Mouse (Mus musculus) bone marrow, adult 2 months (tissue): ENCODE data around the gene D930048N14Rik.

Source experiments
- CTCF ChIP-seq: fragments of 200-500 bp; IDR thresholded peaks from 2 replicates; pipeline ENCODE4 v1.5.1; 2011; ENCODE audit warnings: low read length, control low read depth; ENCODE audit not compliant: control insufficient read depth, insufficient read depth
- POLR2A ChIP-seq: fragments of 200-500 bp; IDR thresholded peaks from 2 replicates; pipeline ENCODE4 v1.6.1; 2011; ENCODE audit warnings: low read depth, mild to moderate bottlenecking, control low read depth, low read length, borderline replicate concordance; ENCODE audit not compliant: control insufficient read depth

DNA sequence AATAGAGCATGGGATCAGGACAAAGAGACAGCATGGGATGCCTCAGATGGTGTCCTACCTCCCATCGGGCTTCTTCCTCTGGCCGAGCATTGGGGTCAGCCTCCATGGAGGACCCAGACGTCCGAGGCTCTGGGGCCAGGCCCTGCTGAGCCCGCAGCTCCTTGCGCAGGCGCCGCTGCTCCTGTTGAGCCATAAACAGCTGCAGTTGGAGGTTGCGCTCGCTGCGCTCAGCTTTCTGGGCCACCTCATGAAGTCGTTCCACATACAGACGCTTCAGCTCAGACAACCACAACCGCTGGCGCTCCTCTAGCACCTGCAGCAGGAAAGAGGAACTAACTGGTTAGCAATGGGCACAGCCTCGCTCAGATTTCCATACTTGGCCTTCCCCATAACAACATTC is 6.5 kb upstream of the D930048N14Rik start:
- TF ChIP-seq CTCF (no peak), POLR2A (0 out of 2 replicates have a peak, but pooled peaks have one; percentile 11)
